Mouse (Mus musculus): Measurements from ENCODE around the gene Agap2. TPM values are rescaled to one million over a fixed set of nuclear protein-coding genes. Genes with fewer than 3 reads are reported as not detected.
A peak's percentile ranks its signal among the peaks of the same experiment; 100 is the strongest.

Agap2 gene
- polyA plus RNA-seq, 1 experiment from 2014 or later = 0.04 TPM

GRCm38 (mm10) chr10:127073981-127074380, 1.1 kb upstream of the Agap2 start:
- no peak for ATAC-seq (ENCODE audit: low FRiP score, low TSS enrichment)
- H3K9ac ChIP-seq (ENCODE audit: low read length) = no peak overlapping the region
- no peak for TF ChIP-seq CTCF (IDR thresholded peaks at IDR 0.05; ENCODE audit: low read depth)
- no peak for TF ChIP-seq EP300 (optimal IDR thresholded peaks at IDR 0.05)
- H3K36me3 ChIP-seq (ENCODE audit: control insufficient read depth, insufficient read depth, low read length) = no peaks in the 10 kb centered on the region
- no peak for DNase-seq (ENCODE audit: low spot score)
- H3K4me2 ChIP-seq (replicated peaks; ENCODE audit: low read depth) = no peak overlapping the region
- no peak overlapping the region for H3K4me3 ChIP-seq (ENCODE audit: low read depth, low read length)
- H3K4me1 ChIP-seq (replicated peaks; ENCODE audit: control insufficient read depth, insufficient read depth) = 0 out of 2 replicates have a peak, but pooled peaks cover 2% of the 10 kb centered on the region
- H3K9me3 ChIP-seq (ENCODE audit: control insufficient read depth, low read length) = no peaks in the 10 kb centered on the region
- WGBS = 94% methylated on average over 1 of the region's 1 CpGs
- no peak overlapping the region for H3K27ac ChIP-seq (replicated peaks)
- no peaks in the 10 kb centered on the region; the same call in 1 of the 2 replicates for H3K27me3 ChIP-seq (ENCODE audit: control insufficient read depth, insufficient read depth, low read length)

- Histone ChIP-seq H3K9me3 (ENCODE audit: control insufficient read depth, low read length) (no peaks in the 10 kb centered on the region), H3K27me3 (ENCODE audit: control insufficient read depth, insufficient read depth, low read length) (no peaks in the 10 kb centered on the region; the same call in 1 of the 2 replicates)
- ATAC-seq (ENCODE audit: low FRiP score, low TSS enrichment) = no peak
Observed at GRCm38 (mm10) chr10:127075651-127076050, 567 bp downstream of the Agap2 start.

GRCm38 (mm10) chr10:127076082-127076481, 998 bp downstream of the Agap2 start:
- WGBS = 31% methylated on average over 4 of the region's 4 CpGs
- H3K9me3 ChIP-seq (ENCODE audit: control insufficient read depth, low read length) = no peaks in the 10 kb centered on the region
- no peak overlapping the region for H3K27ac ChIP-seq (replicated peaks)
- TF ChIP-seq CTCF (IDR thresholded peaks at IDR 0.05; ENCODE audit: low read depth) = no peak
- TF ChIP-seq EP300 (optimal IDR thresholded peaks at IDR 0.05) = no peak
- peaks cover 4% of the 10 kb centered on the region for H3K27me3 ChIP-seq (ENCODE audit: control insufficient read depth, insufficient read depth, low read length)
- DNase-seq (ENCODE audit: low spot score) (no peak), ATAC-seq (ENCODE audit: low FRiP score, low TSS enrichment) (no peak)
- no peak overlapping the region for H3K9ac ChIP-seq (ENCODE audit: low read length)
- no peak overlapping the region for H3K4me3 ChIP-seq (ENCODE audit: low read depth, low read length)
- H3K4me2 ChIP-seq (replicated peaks; ENCODE audit: low read depth) = no peak overlapping the region
- no peaks in the 10 kb centered on the region; the same call in 1 of the 2 replicates for H3K4me1 ChIP-seq (replicated peaks; ENCODE audit: control insufficient read depth, insufficient read depth)
- no peaks in the 10 kb centered on the region for H3K36me3 ChIP-seq (ENCODE audit: control insufficient read depth, insufficient read depth, low read length)

More at GRCm38 (mm10) chr10:127075651-127076050, 567 bp downstream of the Agap2 start:
- TF ChIP-seq CTCF (IDR thresholded peaks at IDR 0.05; ENCODE audit: low read depth) = no peak
- no peak for TF ChIP-seq EP300 (optimal IDR thresholded peaks at IDR 0.05)
- no peak overlapping the region for H3K9ac ChIP-seq (ENCODE audit: low read length)
- H3K4me1 ChIP-seq (replicated peaks; ENCODE audit: control insufficient read depth, insufficient read depth) = no peaks in the 10 kb centered on the region; the same call in 1 of the 2 replicates
- no peak overlapping the region for H3K4me3 ChIP-seq (ENCODE audit: low read depth, low read length)
- no peak overlapping the region for H3K4me2 ChIP-seq (replicated peaks; ENCODE audit: low read depth)
- no peaks in the 10 kb centered on the region for H3K36me3 ChIP-seq (ENCODE audit: control insufficient read depth, insufficient read depth, low read length)
- 63% methylated on average over 8 of the region's 8 CpGs for WGBS
- no peak overlapping the region for H3K27ac ChIP-seq (replicated peaks)
- DNase-seq (ENCODE audit: low spot score) = no peak

GRCm38 (mm10) chr10:127077515-127077914, 2.4 kb downstream of the Agap2 start:
- Histone ChIP-seq H3K27ac (replicated peaks) (no peak overlapping the region), H3K4me2 (replicated peaks; ENCODE audit: low read depth) (no peak overlapping the region), H3K9ac (ENCODE audit: low read length) (no peak overlapping the region), H3K9me3 (ENCODE audit: control insufficient read depth, low read length) (no peaks in the 10 kb centered on the region), H3K27me3 (ENCODE audit: control insufficient read depth, insufficient read depth, low read length) (peaks cover 5% of the 10 kb centered on the region), H3K4me1 (replicated peaks; ENCODE audit: control insufficient read depth, insufficient read depth) (no peaks in the 10 kb centered on the region; the same call in 1 of the 2 replicates), H3K36me3 (ENCODE audit: control insufficient read depth, insufficient read depth, low read length) (no peaks in the 10 kb centered on the region), H3K4me3 (ENCODE audit: low read depth, low read length) (no peak overlapping the region)
- ATAC-seq (ENCODE audit: low FRiP score, low TSS enrichment) (no peak), DNase-seq (ENCODE audit: low spot score) (no peak)
- WGBS = 19% methylated on average over 10 of the region's 10 CpGs
- TF ChIP-seq CTCF (IDR thresholded peaks at IDR 0.05; ENCODE audit: low read depth) (no peak), EP300 (optimal IDR thresholded peaks at IDR 0.05) (no peak)

GRCm38 (mm10) chr10:127078001-127078676, 3.1 kb downstream of the Agap2 start:
- DNase-seq (ENCODE audit: low spot score) (no peak), ATAC-seq (ENCODE audit: low FRiP score, low TSS enrichment) (no peak)
- Histone ChIP-seq H3K4me3 (ENCODE audit: low read depth, low read length) (no peak overlapping the region; the same call in 1 of the 2 replicates), H3K9ac (ENCODE audit: low read length) (no peak overlapping the region), H3K36me3 (ENCODE audit: control insufficient read depth, insufficient read depth, low read length) (no peaks in the 10 kb centered on the region), H3K4me1 (replicated peaks; ENCODE audit: control insufficient read depth, insufficient read depth) (no peaks in the 10 kb centered on the region; the same call in 1 of the 2 replicates), H3K4me2 (replicated peaks; ENCODE audit: low read depth) (peak overlapping the region; percentile 70), H3K27me3 (ENCODE audit: control insufficient read depth, insufficient read depth, low read length) (peaks cover 5% of the 10 kb centered on the region), H3K27ac (replicated peaks) (no peak overlapping the region), H3K9me3 (ENCODE audit: control insufficient read depth, low read length) (no peaks in the 10 kb centered on the region)
- TF ChIP-seq CTCF (IDR thresholded peaks at IDR 0.05; ENCODE audit: low read depth) (no peak), EP300 (optimal IDR thresholded peaks at IDR 0.05) (no peak)
- 3% methylated on average over 12 of the region's 12 CpGs for WGBS

Measured in stomach, postnatal 0 days (tissue).